Mouse (Mus musculus): ENCODE data around the gene Ptrh2. TPM values are rescaled to one million over a fixed set of nuclear protein-coding genes. Genes with fewer than 3 reads are reported as not detected.
"Not testable (repeated sequence)": the region's sequence is repeated elsewhere in the genome, so short reads cannot be mapped to it uniquely, and the experiment has no call there.

Ptrh2 gene
- polyA plus RNA-seq, 1 experiment from 2014 or later = 36.7 TPM

GRCm38 (mm10) chr11:86734241-86734939 is 50.6 kb downstream of the Ptrh2 start:
- Histone ChIP-seq H3K27ac (ENCODE audit: low read depth, low read length) (no peak overlapping the region), H3K4me2 (ENCODE audit: low read depth) (no peak overlapping the region), H3K4me3 (ENCODE audit: low read depth, low read length) (no peak overlapping the region), H3K9ac (ENCODE audit: low read length) (no peak overlapping the region), H3K36me3 (ENCODE audit: control insufficient read depth, insufficient read depth, low read length) (peaks cover 2% of the 10 kb centered on the region), H3K27me3 (ENCODE audit: control insufficient read depth, insufficient read depth, low read length) (no peaks in the 10 kb centered on the region), H3K9me3 (ENCODE audit: control insufficient read depth, low read length) (no peaks in the 10 kb centered on the region), H3K4me1 (ENCODE audit: control insufficient read depth, insufficient read depth, low read length) (no peaks in the 10 kb centered on the region)
- 92% methylated on average over 10 of the region's 10 CpGs for whole genome bisulfite sequencing
- no peak for ATAC-seq (ENCODE audit: insufficient read depth, low FRiP score, low TSS enrichment)
- DNase-seq (ENCODE audit: low spot score) = no peak

- Histone ChIP-seq H3K4me1 (ENCODE audit: control insufficient read depth, insufficient read depth, low read length) (no peaks in the 10 kb centered on the region), H3K36me3 (ENCODE audit: control insufficient read depth, insufficient read depth, low read length) (no peaks in the 10 kb centered on the region; the same call in 1 of the 2 replicates), H3K4me3 (ENCODE audit: low read depth, low read length) (no peak overlapping the region), H3K27ac (ENCODE audit: low read depth, low read length) (no peak overlapping the region), H3K27me3 (ENCODE audit: control insufficient read depth, insufficient read depth, low read length) (no peaks in the 10 kb centered on the region), H3K4me2 (ENCODE audit: low read depth) (no peak overlapping the region), H3K9me3 (ENCODE audit: control insufficient read depth, low read length) (no peaks in the 10 kb centered on the region), H3K9ac (ENCODE audit: low read length) (no peak overlapping the region)
- ATAC-seq (ENCODE audit: insufficient read depth, low FRiP score, low TSS enrichment) (no peak), DNase-seq (ENCODE audit: low spot score) (no peak)
- WGBS = 93% methylated on average over 4 of the region's 4 CpGs
These were observed 51.2 kb downstream of the Ptrh2 start for GRCm38 (mm10) chr11:86734993-86735392.

GRCm38 (mm10) chr11:86737301-86738000 is 53.7 kb downstream of the Ptrh2 start:
- H3K9me3 ChIP-seq (ENCODE audit: control insufficient read depth, low read length) = no peaks in the 10 kb centered on the region
- no peak overlapping the region for H3K9ac ChIP-seq (ENCODE audit: low read length)
- no peak for ATAC-seq (ENCODE audit: insufficient read depth, low FRiP score, low TSS enrichment)
- H3K4me3 ChIP-seq (ENCODE audit: low read depth, low read length) = no peak overlapping the region
- no peaks in the 10 kb centered on the region for H3K4me1 ChIP-seq (ENCODE audit: control insufficient read depth, insufficient read depth, low read length)
- no peaks in the 10 kb centered on the region for H3K27me3 ChIP-seq (ENCODE audit: control insufficient read depth, insufficient read depth, low read length)
- H3K4me2 ChIP-seq (ENCODE audit: low read depth) = no peak overlapping the region
- H3K27ac ChIP-seq (ENCODE audit: low read depth, low read length) = no peak overlapping the region
- WGBS = 85% methylated on average over 8 of the region's 8 CpGs
- H3K36me3 ChIP-seq (ENCODE audit: control insufficient read depth, insufficient read depth, low read length) = no peaks in the 10 kb centered on the region
- DNase-seq (ENCODE audit: low spot score) = no peak

GRCm38 (mm10) chr11:86738308-86738707 is 54.5 kb downstream of the Ptrh2 start:
- H3K9ac ChIP-seq (ENCODE audit: low read length); H3K4me2 ChIP-seq (ENCODE audit: low read depth); H3K27ac ChIP-seq (ENCODE audit: low read depth, low read length); DNase-seq (ENCODE audit: low spot score); H3K4me1 ChIP-seq (ENCODE audit: control insufficient read depth, insufficient read depth, low read length); H3K36me3 ChIP-seq (ENCODE audit: control insufficient read depth, insufficient read depth, low read length); H3K27me3 ChIP-seq (ENCODE audit: control insufficient read depth, insufficient read depth, low read length); H3K4me3 ChIP-seq (ENCODE audit: low read depth, low read length); ATAC-seq (ENCODE audit: insufficient read depth, low FRiP score, low TSS enrichment); H3K9me3 ChIP-seq (ENCODE audit: control insufficient read depth, low read length): not testable (repeated sequence)
- WGBS = 95% methylated on average over 1 of the region's 1 CpGs

GRCm38 (mm10) chr11:86738956-86739355 is 55.2 kb downstream of the Ptrh2 start:
- no peak overlapping the region for H3K4me2 ChIP-seq (ENCODE audit: low read depth)
- no peaks in the 10 kb centered on the region for H3K4me1 ChIP-seq (ENCODE audit: control insufficient read depth, insufficient read depth, low read length)
- H3K4me3 ChIP-seq (ENCODE audit: low read depth, low read length) = no peak overlapping the region
- H3K9ac ChIP-seq (ENCODE audit: low read length) = no peak overlapping the region
- H3K9me3 ChIP-seq (ENCODE audit: control insufficient read depth, low read length) = no peaks in the 10 kb centered on the region
- DNase-seq (ENCODE audit: low spot score) = no peak
- 94% methylated on average over 1 of the region's 1 CpGs for WGBS
- no peaks in the 10 kb centered on the region for H3K36me3 ChIP-seq (ENCODE audit: control insufficient read depth, insufficient read depth, low read length)
- no peak for ATAC-seq (ENCODE audit: insufficient read depth, low FRiP score, low TSS enrichment)
- H3K27me3 ChIP-seq (ENCODE audit: control insufficient read depth, insufficient read depth, low read length) = no peaks in the 10 kb centered on the region
- no peak overlapping the region for H3K27ac ChIP-seq (ENCODE audit: low read depth, low read length)

GRCm38 (mm10) chr11:86739470-86739869 is 55.7 kb downstream of the Ptrh2 start:
- ATAC-seq (ENCODE audit: insufficient read depth, low FRiP score, low TSS enrichment) (no peak), DNase-seq (ENCODE audit: low spot score) (no peak)
- Histone ChIP-seq H3K27me3 (ENCODE audit: control insufficient read depth, insufficient read depth, low read length) (no peaks in the 10 kb centered on the region), H3K27ac (ENCODE audit: low read depth, low read length) (no peak overlapping the region), H3K4me2 (ENCODE audit: low read depth) (no peak overlapping the region), H3K4me1 (ENCODE audit: control insufficient read depth, insufficient read depth, low read length) (no peaks in the 10 kb centered on the region), H3K9ac (ENCODE audit: low read length) (no peak overlapping the region), H3K36me3 (ENCODE audit: control insufficient read depth, insufficient read depth, low read length) (no peaks in the 10 kb centered on the region), H3K9me3 (ENCODE audit: control insufficient read depth, low read length) (no peaks in the 10 kb centered on the region), H3K4me3 (ENCODE audit: low read depth, low read length) (no peak overlapping the region)
- 88% methylated on average over 2 of the region's 2 CpGs for WGBS

GRCm38 (mm10) chr11:86741505-86741904 is 57.7 kb downstream of the Ptrh2 start:
- H3K4me3 ChIP-seq (ENCODE audit: low read depth, low read length) = no peak overlapping the region
- no peak for ATAC-seq (ENCODE audit: insufficient read depth, low FRiP score, low TSS enrichment)
- H3K9me3 ChIP-seq (ENCODE audit: control insufficient read depth, low read length) = no peaks in the 10 kb centered on the region
- H3K4me2 ChIP-seq (ENCODE audit: low read depth) = no peak overlapping the region
- H3K36me3 ChIP-seq (ENCODE audit: control insufficient read depth, insufficient read depth, low read length) = no peaks in the 10 kb centered on the region
- 96% methylated on average over 5 of the region's 5 CpGs for WGBS
- no peak overlapping the region for H3K27ac ChIP-seq (ENCODE audit: low read depth, low read length)
- H3K4me1 ChIP-seq (ENCODE audit: control insufficient read depth, insufficient read depth, low read length) = no peaks in the 10 kb centered on the region
- no peak overlapping the region for H3K9ac ChIP-seq (ENCODE audit: low read length)
- no peak for DNase-seq (ENCODE audit: low spot score)
- H3K27me3 ChIP-seq (ENCODE audit: control insufficient read depth, insufficient read depth, low read length) = no peaks in the 10 kb centered on the region
